Mouse (Mus musculus) kidney, adult 11 months (tissue): ENCODE measurements at regions not wholly inside any gene's neighbourhood (a gene's known extent, or its start where the extent isn't known, plus 50 kb on each side); places are given as distances from the start of the nearest gene placed in this dataset.
A peak's percentile ranks its signal among the peaks of the same experiment; 100 is the strongest.
"Not testable (repeated sequence)": the region's sequence is repeated elsewhere in the genome, so short reads cannot be mapped to it uniquely, and the experiment has no call there.

Experiments used
- DNase-seq: peaks from one replicate; pipeline ENCODE4 v3.0.0; 2022

GRCm38 (mm10) chr14:40455631-40456030 is 437.4 kb downstream of the Sh2d4b start:
- DNase-seq: not testable (repeated sequence)

GRCm38 (mm10) chr14:40450823-40451222 is 442.2 kb downstream of the Sh2d4b start:
- peak; percentile 30 for DNase-seq

DNA sequence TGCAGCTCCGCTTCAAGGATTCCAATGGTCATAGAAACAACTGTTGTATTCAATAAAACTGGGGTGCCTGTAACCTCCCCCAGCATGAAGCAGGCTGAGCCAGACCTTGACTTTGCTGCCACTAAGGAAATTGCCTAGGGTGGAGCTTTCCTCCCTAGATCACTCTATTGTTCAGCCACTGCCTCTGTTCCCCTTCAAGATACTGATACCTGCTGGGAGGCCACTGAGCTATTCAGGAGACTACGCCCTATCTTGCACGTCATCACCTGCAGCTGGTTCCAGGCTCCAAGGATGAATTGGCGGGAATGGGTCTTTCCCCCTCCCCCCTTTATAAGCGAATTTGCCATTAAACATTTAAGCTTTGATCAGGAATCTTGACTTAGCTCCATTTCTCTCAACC is 443.5 kb downstream of the Sh2d4b start:
- not testable (repeated sequence) for DNase-seq
